Mouse (Mus musculus): ENCODE data around the gene Fscb. TPM values are rescaled to one million over a fixed set of nuclear protein-coding genes. Genes with fewer than 3 reads are reported as not detected.

Gene Fscb
- total and polyA plus RNA-seq, 3 experiments: not detected

DNA sequence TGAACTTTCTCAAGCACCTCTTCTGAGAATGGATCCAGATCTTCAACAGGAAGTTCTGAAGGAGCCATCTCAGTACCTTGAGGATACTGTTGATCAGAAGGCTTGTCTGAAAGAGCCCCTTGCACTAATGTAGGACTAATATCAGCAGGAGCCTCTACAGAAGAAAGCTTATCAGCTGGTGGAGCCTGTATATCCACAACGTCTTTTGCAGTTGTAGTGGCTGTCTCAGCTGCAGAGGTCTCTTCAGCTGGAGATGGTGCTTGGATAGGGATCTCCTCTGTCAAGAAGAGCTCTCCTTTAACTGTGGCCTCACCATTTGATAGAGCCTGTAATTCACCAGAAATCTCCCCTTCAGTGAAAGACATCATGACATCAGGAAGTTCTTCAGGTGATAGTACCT, 875 bp downstream of the Fscb start:
- peaks cover 3 to 5% of the 10 kb centered on the region in 2 experiments; a peak in 1 of 4 replicates for H3K4me1 ChIP-seq (ENCODE audit: control insufficient read depth in 1 of 2, insufficient read depth in 2 of 2, low read length in 2 of 2)
- H3K27me3 ChIP-seq (ENCODE audit: control insufficient read depth in 1 of 2, insufficient read depth in 2 of 2, low read length in 2 of 2): no peaks in the 10 kb centered on the region
- H3K4me3 ChIP-seq (ENCODE audit: control insufficient read depth in 1 of 2, insufficient read depth in 1 of 2, low read depth in 2 of 2, low read length in 2 of 2): no peak overlapping the region
- no peak overlapping the region for H3K9ac ChIP-seq (ENCODE audit: control insufficient read depth, low read depth, low read length, poor library complexity, severe bottlenecking)
- H3K36me3 ChIP-seq (ENCODE audit: control insufficient read depth in 1 of 2, insufficient read depth in 2 of 2, low read length in 2 of 2): peaks cover 0 to 2% of the 10 kb centered on the region in 2 experiments; a peak in 1 of 4 replicates
- H3K27ac ChIP-seq (ENCODE audit: control insufficient read depth, low read depth, low read length): no peak overlapping the region
- H3K79me2 ChIP-seq (ENCODE audit: control insufficient read depth, insufficient read depth, low read length, poor library complexity): no peaks in the 10 kb centered on the region
- TF ChIP-seq SIN3A (IDR thresholded peaks at IDR 0.05; ENCODE audit: low read length): peak; percentile 57; the same call in 1 of the 2 replicates
- no peak for TF ChIP-seq ZNF384 (IDR thresholded peaks at IDR 0.05; ENCODE audit: low read depth, low read length)
- TF ChIP-seq ETS1 (IDR thresholded peaks at IDR 0.05; ENCODE audit: low read depth, low read length): peak; percentile 73
- no peak for TF ChIP-seq SMC3 (IDR thresholded peaks at IDR 0.05; ENCODE audit: low read depth, low read length)
- 0 out of 2 replicates have a peak, but pooled peaks have one; percentile 40 for TF ChIP-seq GATA1 (IDR thresholded peaks at IDR 0.05; ENCODE audit: low read depth, low read length)
- TF ChIP-seq TBP (IDR thresholded peaks at IDR 0.05; ENCODE audit: low read depth, low read length): no peak
- TF ChIP-seq EP300 (IDR thresholded peaks at IDR 0.05; ENCODE audit: low read depth in 1 of 2, low read length in 2 of 2): peak in 1 of 2 experiments; percentile 42; a peak in 1 of 4 replicates
- no peak for TF ChIP-seq USF1 (IDR thresholded peaks at IDR 0.05; ENCODE audit: low read depth, low read length)
- TF ChIP-seq POLR2AphosphoS2 (IDR thresholded peaks at IDR 0.05; ENCODE audit: low read length): no peak
- TF ChIP-seq ZKSCAN1 (IDR thresholded peaks at IDR 0.05; ENCODE audit: low read depth, low read length): no peak
- TF ChIP-seq MAX (IDR thresholded peaks at IDR 0.05; ENCODE audit: low read length): no peak
- TF ChIP-seq KAT2A (conservative IDR thresholded peaks at IDR 0.05; ENCODE audit: low read depth, low read length): no peak
- peak; percentile 37 for DNase-seq (ENCODE audit: low read depth, low spot score)
- no peaks in the 10 kb centered on the region for H3K9me3 ChIP-seq (replicated peaks; ENCODE audit: insufficient read depth, low read length)

DNA sequence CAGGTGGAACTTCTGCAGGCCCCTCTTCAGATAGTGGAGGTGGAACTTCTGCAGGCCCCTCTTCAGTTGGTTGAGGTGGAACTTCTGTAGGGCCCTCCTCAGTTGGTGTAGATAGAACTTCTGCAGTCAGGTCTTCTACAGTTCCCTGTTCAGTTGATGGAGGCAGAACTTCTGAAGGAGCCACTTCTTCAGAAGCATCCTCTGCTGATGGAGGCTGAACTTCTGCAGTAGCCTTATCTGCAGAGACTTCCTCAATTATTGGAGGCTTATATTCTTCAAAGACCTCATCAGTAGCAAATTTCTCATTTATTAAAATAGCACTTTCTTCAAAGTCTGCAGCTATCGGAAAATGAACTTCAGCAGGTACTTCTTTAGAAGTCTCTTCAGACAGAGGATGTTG, 1.4 kb downstream of the Fscb start:
- H3K27ac ChIP-seq (ENCODE audit: control insufficient read depth, low read depth, low read length): no peak overlapping the region
- H3K36me3 ChIP-seq (ENCODE audit: control insufficient read depth in 1 of 2, insufficient read depth in 2 of 2, low read length in 2 of 2): peaks cover 0 to 2% of the 10 kb centered on the region in 2 experiments; a peak in 1 of 4 replicates
- H3K27me3 ChIP-seq (ENCODE audit: control insufficient read depth in 1 of 2, insufficient read depth in 2 of 2, low read length in 2 of 2): no peaks in the 10 kb centered on the region
- peak; percentile 66 for TF ChIP-seq GATA1 (IDR thresholded peaks at IDR 0.05; ENCODE audit: low read depth, low read length)
- TF ChIP-seq RCOR1 (IDR thresholded peaks at IDR 0.05; ENCODE audit: low read depth, low read length): peak; percentile 33; the same call in 1 of the 2 replicates
- TF ChIP-seq POLR2AphosphoS5 (IDR thresholded peaks at IDR 0.05; ENCODE audit: borderline replicate concordance, low read depth, low read length): no peak
- TF ChIP-seq ZMIZ1 (IDR thresholded peaks at IDR 0.05; ENCODE audit: low read depth, low read length): no peak
- no peak for TF ChIP-seq GABPA (IDR thresholded peaks at IDR 0.05; ENCODE audit: low read depth, low read length)
- TF ChIP-seq NELFE (IDR thresholded peaks at IDR 0.05; ENCODE audit: low read depth, low read length): no peak
- TF ChIP-seq EP300 (IDR thresholded peaks at IDR 0.05; ENCODE audit: low read depth in 1 of 2, low read length in 2 of 2): peak in 1 of 2 experiments; percentile 52; a peak in 2 of 4 replicates
- no peak for TF ChIP-seq NRF1 (IDR thresholded peaks at IDR 0.05; ENCODE audit: insufficient read depth, low read depth, low read length, poor library complexity, severe bottlenecking)
- H3K4me3 ChIP-seq (ENCODE audit: control insufficient read depth in 1 of 2, insufficient read depth in 1 of 2, low read depth in 2 of 2, low read length in 2 of 2): no peak overlapping the region
- H3K9ac ChIP-seq (ENCODE audit: control insufficient read depth, low read depth, low read length, poor library complexity, severe bottlenecking): no peak overlapping the region
- H3K79me2 ChIP-seq (ENCODE audit: control insufficient read depth, insufficient read depth, low read length, poor library complexity): no peaks in the 10 kb centered on the region
- DNase-seq (ENCODE audit: low read depth, low spot score): peak; percentile 78
- H3K9me3 ChIP-seq (replicated peaks; ENCODE audit: insufficient read depth, low read length): no peaks in the 10 kb centered on the region
- H3K4me1 ChIP-seq (ENCODE audit: control insufficient read depth in 1 of 2, insufficient read depth in 2 of 2, low read length in 2 of 2): peaks cover 3 to 5% of the 10 kb centered on the region in 2 experiments; a peak in 1 of 4 replicates

Measured in MEL (cell line).